Mouse (Mus musculus): ENCODE data around the gene Arhgap15. TPM values are rescaled to one million over a fixed set of nuclear protein-coding genes. Genes with fewer than 3 reads are reported as not detected.
"Not testable (repeated sequence)": the region's sequence is repeated elsewhere in the genome, so short reads cannot be mapped to it uniquely, and the experiment has no call there.

The Arhgap15 gene
- 1.4 and 3.4 TPM in 2 replicates for polyA plus RNA-seq (2015; fragmentation: Nextera tagmentation; extraction: Ambion mirVana)

DNA sequence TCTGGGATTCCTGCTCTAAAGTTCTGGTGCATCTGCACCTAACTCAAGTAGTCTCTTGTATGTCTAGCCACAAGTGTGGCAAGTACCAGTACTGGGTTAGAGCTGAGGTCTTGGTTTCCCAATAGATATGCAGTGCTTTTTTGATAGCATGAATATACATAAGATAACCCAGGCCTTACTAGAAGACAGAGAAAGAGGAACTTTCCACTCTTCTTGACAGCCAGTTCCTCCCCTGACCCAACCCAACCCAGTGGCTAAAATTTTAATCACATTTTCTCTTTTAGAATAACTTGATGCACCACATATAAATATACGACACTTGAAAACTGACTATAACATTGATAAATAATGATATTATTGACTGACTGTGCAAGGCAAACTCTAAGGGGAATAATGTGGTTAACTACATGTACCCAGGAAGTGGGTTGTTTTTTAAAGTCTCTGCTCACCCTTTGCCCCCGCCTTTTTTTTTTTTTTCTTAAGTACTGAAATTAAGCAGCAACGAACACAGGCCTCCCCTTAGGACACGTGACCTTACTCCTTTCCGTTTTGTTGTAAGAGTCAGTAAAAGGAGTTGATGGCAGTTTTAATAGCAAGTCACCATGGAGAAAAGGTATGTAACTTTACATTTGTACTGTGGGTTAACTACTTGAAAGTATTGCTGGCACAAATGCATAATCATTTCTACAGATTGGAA lies at the start of gene Arhgap15:
Arhgap15 (plus strand) TSS at position 538 of the 697 bp plus-strand sequence.
- H3K36me3 ChIP-seq: no peaks in the 10 kb centered on the region
- ATAC-seq (replicated peaks; ENCODE audit: insufficient number of reproducible peaks, insufficient read depth, low FRiP score, low read depth): no peak
- no peak within 1 kb of the TSS for H3K9ac ChIP-seq
- H3K4me3 ChIP-seq: no peak within 1 kb of the TSS
- no peaks in the 10 kb centered on the region for H3K27me3 ChIP-seq
- no peak within 1 kb of the TSS for H3K27ac ChIP-seq
- 63% methylated on average over 5 of the region's 5 CpGs for WGBS
- H3K4me2 ChIP-seq: no peak within 1 kb of the TSS
- no peaks in the 10 kb centered on the region for H3K4me1 ChIP-seq (replicated peaks)
- no peaks in the 10 kb centered on the region for H3K9me3 ChIP-seq (replicated peaks)

DNA sequence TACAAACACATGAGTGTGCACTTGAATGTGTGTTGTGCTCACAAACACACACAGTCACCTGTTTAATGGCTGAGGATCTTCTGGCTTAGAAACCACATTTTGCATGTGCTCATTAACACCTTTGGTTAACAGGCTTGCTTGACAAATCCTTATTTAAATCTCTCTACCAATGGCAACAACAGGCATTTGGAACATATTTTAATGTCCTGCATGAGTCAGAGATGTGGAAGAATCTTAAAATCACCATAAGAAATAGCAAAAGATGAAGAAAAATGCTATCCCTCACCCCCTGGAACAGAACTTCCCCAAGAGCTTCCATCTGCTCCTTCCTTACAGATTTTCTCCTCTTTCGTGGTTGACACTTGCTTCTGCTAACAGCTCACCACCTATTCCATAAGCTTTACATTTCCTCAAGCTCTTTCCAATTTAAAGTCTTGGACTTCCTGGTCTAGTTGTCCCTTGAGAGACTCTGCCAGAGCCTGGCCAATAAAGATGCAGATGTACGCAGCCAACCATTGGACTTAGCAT lies 35.9 kb upstream of the Arhgap15 start:
- WGBS: 83% methylated on average over 2 of the region's 2 CpGs
- ATAC-seq (replicated peaks; ENCODE audit: insufficient number of reproducible peaks, insufficient read depth, low FRiP score, low read depth): no peak
- no peaks in the 10 kb centered on the region for H3K4me1 ChIP-seq (replicated peaks)
- H3K4me3 ChIP-seq: no peak overlapping the region
- H3K4me2 ChIP-seq: no peak overlapping the region
- no peaks in the 10 kb centered on the region for H3K9me3 ChIP-seq (replicated peaks)
- no peak overlapping the region for H3K27ac ChIP-seq
- no peak overlapping the region for H3K9ac ChIP-seq
- H3K27me3 ChIP-seq: no peaks in the 10 kb centered on the region
- H3K36me3 ChIP-seq: no peaks in the 10 kb centered on the region

DNA sequence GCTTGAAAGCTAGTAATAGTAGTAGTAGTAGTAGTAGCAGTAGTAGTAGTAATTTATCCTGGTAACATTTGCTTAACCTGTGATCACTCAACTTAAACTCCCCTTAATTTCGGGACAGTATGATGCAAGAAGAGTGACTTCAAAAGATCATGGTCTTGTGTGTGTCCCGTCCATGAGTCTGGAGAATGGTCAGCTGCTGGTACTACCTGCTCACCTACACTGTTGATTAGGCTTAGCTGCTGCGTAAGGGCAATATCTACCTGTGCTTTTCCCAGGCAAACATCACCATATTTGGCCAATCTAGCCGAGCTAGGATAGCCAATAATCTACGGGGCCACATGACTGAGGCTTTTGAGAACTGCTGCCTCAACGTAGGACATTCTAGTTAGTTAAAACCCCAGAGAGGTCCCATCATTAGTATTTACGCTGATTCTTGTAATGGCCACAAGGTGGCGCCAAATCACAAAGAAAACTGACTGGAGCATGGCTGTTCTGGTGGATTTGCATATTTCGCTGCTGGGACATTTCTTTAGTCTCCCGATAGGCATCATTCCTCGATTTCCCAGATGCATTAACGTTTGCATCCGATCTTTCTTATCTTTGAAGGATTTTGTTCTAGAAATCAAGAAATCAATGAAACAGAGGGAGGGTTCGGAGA lies 26.0 kb upstream of the Arhgap15 start:
- no peak for ATAC-seq (replicated peaks; ENCODE audit: insufficient number of reproducible peaks, insufficient read depth, low FRiP score, low read depth)
- H3K27me3 ChIP-seq: no peaks in the 10 kb centered on the region
- H3K36me3 ChIP-seq: no peaks in the 10 kb centered on the region
- WGBS: 17% methylated on average over 14 of the region's 14 CpGs
- H3K27ac ChIP-seq: no peak overlapping the region
- peak overlapping the region; percentile 52 for H3K4me2 ChIP-seq
- H3K4me1 ChIP-seq (replicated peaks): 0 out of 2 replicates have a peak, but pooled peaks cover 3% of the 10 kb centered on the region
- 0 out of 2 replicates have a peak overlapping the region, but pooled peaks have one; percentile 11 for H3K4me3 ChIP-seq
- H3K9ac ChIP-seq: no peak overlapping the region; the same call in 1 of the 2 replicates
- H3K9me3 ChIP-seq (replicated peaks): no peaks in the 10 kb centered on the region

DNA sequence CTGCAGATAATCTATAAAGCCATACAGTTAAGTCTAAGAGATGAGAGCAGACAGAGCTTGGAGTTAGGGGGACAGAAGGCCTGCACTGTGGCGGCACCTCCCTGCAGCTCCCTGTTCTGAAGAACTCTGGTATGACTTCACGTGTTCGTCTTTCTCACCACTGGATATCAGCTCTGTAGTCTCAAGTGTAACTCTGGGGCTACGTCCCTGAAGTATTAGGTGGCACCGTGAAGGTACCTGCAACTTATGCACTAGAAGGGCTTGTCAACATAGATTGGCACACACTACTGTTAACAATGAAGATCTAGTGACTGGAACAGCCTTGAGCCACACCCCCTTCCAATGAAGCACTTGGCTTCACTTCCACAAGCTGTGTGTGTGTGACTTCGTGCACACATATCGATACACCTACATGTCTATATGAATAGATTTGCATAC lies 25.5 kb upstream of the Arhgap15 start:
- Histone ChIP-seq H3K9ac (no peak overlapping the region; the same call in 1 of the 2 replicates), H3K4me1 (replicated peaks) (0 out of 2 replicates have a peak, but pooled peaks cover 3% of the 10 kb centered on the region), H3K36me3 (no peaks in the 10 kb centered on the region), H3K27ac (no peak overlapping the region), H3K4me2 (peak overlapping the region; percentile 52), H3K27me3 (no peaks in the 10 kb centered on the region), H3K9me3 (replicated peaks) (no peaks in the 10 kb centered on the region), H3K4me3 (0 out of 2 replicates have a peak overlapping the region, but pooled peaks have one; percentile 11)
- no peak for ATAC-seq (replicated peaks; ENCODE audit: insufficient number of reproducible peaks, insufficient read depth, low FRiP score, low read depth)
- 58% methylated on average over 7 of the region's 7 CpGs for WGBS

DNA sequence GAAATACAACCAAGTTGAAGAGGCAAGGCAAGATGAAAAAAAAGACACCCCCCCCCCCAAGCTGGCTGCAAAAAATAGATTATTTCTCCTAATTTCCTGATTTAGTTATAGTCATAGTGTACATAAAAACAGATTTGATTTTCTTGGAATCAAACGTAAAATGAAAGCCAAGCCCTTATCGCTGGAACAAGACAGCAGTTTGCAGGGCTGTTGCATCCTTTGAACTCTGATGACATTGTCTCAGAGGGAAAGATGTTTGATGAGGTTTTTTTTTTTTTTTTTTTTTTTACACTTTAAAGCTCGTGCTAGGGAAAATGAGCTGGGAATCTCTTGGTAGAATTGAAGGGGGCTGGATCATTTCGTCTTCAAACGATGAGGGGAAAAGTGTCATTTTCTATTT lies 21.4 kb upstream of the Arhgap15 start:
- Histone ChIP-seq H3K27ac (no peak overlapping the region), H3K9ac (no peak overlapping the region), H3K27me3 (no peaks in the 10 kb centered on the region), H3K4me3 (no peak overlapping the region), H3K9me3 (replicated peaks) (no peaks in the 10 kb centered on the region), H3K4me1 (replicated peaks) (0 out of 2 replicates have a peak, but pooled peaks cover 3% of the 10 kb centered on the region), H3K36me3 (no peaks in the 10 kb centered on the region), H3K4me2 (no peak overlapping the region)
- 67% methylated on average over 5 of the region's 5 CpGs for WGBS
- ATAC-seq (replicated peaks; ENCODE audit: insufficient number of reproducible peaks, insufficient read depth, low FRiP score, low read depth): no peak

DNA sequence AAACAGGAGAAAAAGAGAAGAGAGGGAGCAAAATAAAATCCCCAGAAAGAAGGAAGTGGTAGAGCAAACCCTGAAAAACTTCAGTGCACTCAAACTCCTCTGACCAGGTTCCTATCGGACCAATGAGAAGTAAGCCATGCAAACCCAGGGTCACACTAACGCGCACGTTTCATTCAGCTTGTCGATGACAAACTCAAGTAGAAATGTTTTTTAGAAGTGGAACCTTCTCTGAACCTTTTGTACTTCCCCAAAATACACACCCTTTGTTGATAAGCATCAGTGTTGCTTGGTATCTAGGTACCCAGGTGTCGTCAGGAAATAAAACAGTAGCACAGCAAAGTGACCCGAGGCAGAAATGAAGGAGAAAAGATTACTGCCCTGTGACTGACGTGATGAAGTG lies 20.9 kb upstream of the Arhgap15 start:
- Histone ChIP-seq H3K4me3 (no peak overlapping the region), H3K4me2 (no peak overlapping the region; the same call in 1 of the 2 replicates), H3K9ac (no peak overlapping the region), H3K4me1 (replicated peaks) (0 out of 2 replicates have a peak, but pooled peaks cover 3% of the 10 kb centered on the region), H3K27ac (no peak overlapping the region), H3K9me3 (replicated peaks) (no peaks in the 10 kb centered on the region), H3K27me3 (no peaks in the 10 kb centered on the region), H3K36me3 (no peaks in the 10 kb centered on the region)
- no peak for ATAC-seq (replicated peaks; ENCODE audit: insufficient number of reproducible peaks, insufficient read depth, low FRiP score, low read depth)
- WGBS: 43% methylated on average over 8 of the region's 8 CpGs

DNA sequence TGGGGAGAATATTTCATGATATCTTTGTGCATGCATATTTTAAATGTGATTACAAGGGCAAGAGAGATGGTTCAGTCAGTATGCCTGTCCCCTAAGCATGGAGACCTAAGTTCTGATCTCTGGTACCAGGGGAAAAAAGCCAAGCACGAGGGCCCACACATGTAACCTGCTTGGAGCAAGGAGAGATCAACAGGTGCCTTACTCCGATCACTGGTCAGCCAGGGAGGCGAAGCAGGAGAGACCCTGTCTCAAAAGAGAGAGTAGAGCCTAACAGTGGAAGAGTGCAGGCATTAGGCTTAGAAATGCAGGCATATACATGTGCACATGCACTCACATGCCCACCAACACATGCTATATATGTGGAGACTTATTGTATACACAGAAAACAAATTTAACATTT lies 19.8 kb upstream of the Arhgap15 start:
- Histone ChIP-seq H3K27me3 (no peaks in the 10 kb centered on the region), H3K4me2 (no peak overlapping the region), H3K9me3 (replicated peaks) (no peaks in the 10 kb centered on the region), H3K4me1 (replicated peaks) (no peaks in the 10 kb centered on the region), H3K4me3 (no peak overlapping the region), H3K36me3 (no peaks in the 10 kb centered on the region), H3K9ac (no peak overlapping the region), H3K27ac (no peak overlapping the region)
- ATAC-seq (replicated peaks; ENCODE audit: insufficient number of reproducible peaks, insufficient read depth, low FRiP score, low read depth): no peak
- 80% methylated on average over 3 of the region's 3 CpGs for WGBS

DNA sequence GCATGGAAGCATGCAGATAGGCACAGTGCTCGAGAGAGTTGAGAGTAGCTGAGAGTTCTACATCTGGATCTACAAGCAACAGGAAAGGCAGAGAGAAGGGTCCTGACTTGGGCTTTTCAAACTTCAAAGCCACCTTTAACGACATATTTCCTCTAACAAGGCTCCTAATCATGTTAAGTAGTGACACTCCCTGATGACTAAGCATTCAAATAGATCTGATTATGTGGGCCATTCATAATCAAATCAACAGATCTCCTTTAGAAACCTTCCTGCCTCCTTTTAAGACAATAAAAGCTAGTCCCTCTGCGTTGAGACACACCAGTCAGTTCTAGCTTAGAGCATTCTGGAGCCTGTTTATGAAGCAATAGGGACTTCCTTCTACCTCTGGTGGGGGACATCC lies 16.2 kb upstream of the Arhgap15 start:
- Histone ChIP-seq H3K4me1 (replicated peaks) (no peaks in the 10 kb centered on the region), H3K4me2 (no peak overlapping the region), H3K4me3 (no peak overlapping the region), H3K36me3 (no peaks in the 10 kb centered on the region), H3K9ac (no peak overlapping the region), H3K27ac (no peak overlapping the region), H3K27me3 (no peaks in the 10 kb centered on the region), H3K9me3 (replicated peaks) (no peaks in the 10 kb centered on the region)
- no peak for ATAC-seq (replicated peaks; ENCODE audit: insufficient number of reproducible peaks, insufficient read depth, low FRiP score, low read depth)
- 38% methylated on average over 3 of the region's 3 CpGs for WGBS

DNA sequence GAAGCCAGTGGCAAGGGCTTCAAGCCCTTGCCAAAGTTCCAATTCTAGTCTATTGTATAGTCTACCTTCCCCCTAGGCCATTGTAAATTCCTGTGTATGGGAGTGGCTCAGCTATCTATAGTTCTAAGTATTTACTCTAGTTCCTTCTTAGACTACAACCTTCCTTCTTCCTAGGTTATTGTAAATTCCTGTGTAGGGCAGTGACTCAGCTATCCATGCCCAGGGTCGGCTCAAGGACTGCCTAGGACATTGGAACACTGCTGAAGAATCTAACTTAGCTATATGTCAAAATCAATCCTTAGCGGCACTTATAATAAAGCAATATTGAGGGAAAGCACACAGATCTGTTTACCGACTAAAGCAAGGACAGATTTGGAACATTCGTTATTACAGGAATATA lies 13.6 kb upstream of the Arhgap15 start:
- H3K4me2 ChIP-seq; H3K4me3 ChIP-seq; ATAC-seq (replicated peaks; ENCODE audit: insufficient number of reproducible peaks, insufficient read depth, low FRiP score, low read depth); H3K4me1 ChIP-seq (replicated peaks); H3K27me3 ChIP-seq; H3K27ac ChIP-seq; H3K9me3 ChIP-seq (replicated peaks); H3K9ac ChIP-seq; H3K36me3 ChIP-seq: not testable (repeated sequence)
- 84% methylated on average over 4 of the region's 4 CpGs for WGBS

DNA sequence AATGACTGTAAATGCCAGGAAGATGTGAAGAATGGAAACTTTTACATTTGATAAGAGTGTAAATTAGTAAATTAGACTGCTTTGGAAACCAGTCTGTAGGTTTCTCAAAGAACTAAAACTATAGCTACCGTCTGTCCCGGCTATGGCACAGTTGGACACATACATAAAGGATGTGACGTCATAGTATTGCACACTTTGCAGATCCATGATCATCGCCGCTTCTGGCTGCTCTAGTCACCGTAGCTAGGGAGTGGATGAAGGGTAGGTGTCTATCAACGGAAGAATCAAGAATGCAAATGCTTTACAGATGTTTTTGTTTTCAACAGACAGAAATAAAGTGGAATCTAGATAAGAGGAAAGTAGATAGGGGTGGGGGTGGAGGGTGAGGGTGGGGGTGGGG lies 11.1 kb upstream of the Arhgap15 start:
- Histone ChIP-seq H3K27me3 (no peaks in the 10 kb centered on the region), H3K9ac (no peak overlapping the region), H3K4me2 (no peak overlapping the region), H3K36me3 (no peaks in the 10 kb centered on the region), H3K4me1 (replicated peaks) (no peaks in the 10 kb centered on the region), H3K9me3 (replicated peaks) (no peaks in the 10 kb centered on the region), H3K4me3 (no peak overlapping the region), H3K27ac (no peak overlapping the region)
- 80% methylated on average over 7 of the region's 7 CpGs for WGBS
- no peak for ATAC-seq (replicated peaks; ENCODE audit: insufficient number of reproducible peaks, insufficient read depth, low FRiP score, low read depth)

DNA sequence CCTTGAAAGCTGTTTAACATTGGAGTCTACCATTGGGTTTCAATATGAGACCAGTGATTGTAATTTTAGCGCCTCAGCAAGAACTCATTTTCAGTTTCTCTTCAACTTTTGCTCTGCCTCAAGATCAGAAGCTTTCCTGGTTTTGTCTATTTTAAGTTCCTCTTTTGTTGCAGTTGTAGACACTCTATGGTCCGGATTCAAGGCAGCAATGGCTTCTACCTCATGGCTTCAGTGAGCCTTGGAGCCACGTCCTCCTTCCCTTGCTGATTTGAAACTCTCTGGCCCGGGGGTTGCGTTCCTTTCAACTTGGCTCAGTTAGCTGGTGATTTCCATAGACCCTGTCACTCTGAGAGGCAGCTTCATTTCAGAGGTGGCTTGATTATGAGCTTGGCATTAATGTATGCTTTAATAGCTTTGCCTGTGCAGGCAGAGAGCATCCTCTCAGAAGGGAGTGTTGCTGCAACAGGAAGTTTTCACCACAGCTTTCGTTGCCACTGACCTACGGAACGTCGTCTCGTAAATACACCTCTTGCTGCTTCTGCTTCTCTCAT lies 10.0 kb upstream of the Arhgap15 start:
- H3K4me2 ChIP-seq: no peak overlapping the region

More for the DNA sequence above, 10.0 kb upstream of the Arhgap15 start:
- Histone ChIP-seq H3K9me3 (replicated peaks) (no peaks in the 10 kb centered on the region), H3K27me3 (no peaks in the 10 kb centered on the region), H3K9ac (no peak overlapping the region), H3K27ac (no peak overlapping the region), H3K4me1 (replicated peaks) (no peaks in the 10 kb centered on the region), H3K4me3 (no peak overlapping the region), H3K36me3 (no peaks in the 10 kb centered on the region)
- 79% methylated on average over 10 of the region's 10 CpGs for WGBS
- ATAC-seq (replicated peaks; ENCODE audit: insufficient number of reproducible peaks, insufficient read depth, low FRiP score, low read depth): no peak

All from heart, embryonic 15.5 days (tissue).